In the genomic region with DNA sequence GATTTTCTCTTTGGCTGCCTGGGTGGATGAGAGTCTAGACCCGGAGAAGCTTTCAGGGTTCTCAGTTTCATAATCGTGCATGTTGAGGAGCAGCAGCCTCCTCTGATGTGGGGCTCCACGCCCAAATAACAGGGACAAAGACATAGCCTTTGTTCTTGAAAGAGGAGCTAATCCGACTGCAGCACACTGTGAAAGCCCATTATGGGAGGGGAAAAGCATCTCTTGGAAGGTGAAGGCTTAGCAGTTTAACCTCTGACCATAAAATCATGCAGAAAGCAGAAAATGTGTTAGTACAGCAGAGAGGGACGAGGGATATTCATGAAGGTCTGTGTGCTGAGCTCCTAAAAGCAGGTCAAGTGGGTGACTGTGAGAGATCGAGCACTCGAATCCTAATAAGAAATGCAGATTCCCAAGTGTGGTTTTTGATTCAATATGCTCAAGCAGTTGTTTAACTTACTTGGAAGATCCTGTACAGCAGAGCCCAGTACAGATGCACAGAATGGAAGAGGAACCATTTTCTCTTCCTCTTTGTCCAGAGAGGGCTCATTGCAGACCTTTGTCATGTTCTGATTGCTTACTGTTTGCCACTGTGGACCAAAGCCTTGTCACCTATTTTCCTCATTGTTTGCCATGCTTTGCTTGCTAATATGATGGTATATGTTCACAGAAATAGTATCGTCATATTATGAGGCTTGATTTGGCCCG, we compare ENCODE assay signal across 13 mouse cellular contexts. TPM values are rescaled to one million over a fixed set of nuclear protein-coding genes. Genes with fewer than 3 reads are reported as not detected.
DNase-seq lines count a peak whose midpoint lies in the region; ATAC-seq and TF ChIP-seq lines count a peak whose summit lies in the region.
"Had no signal": no experiment of that assay in that cellular context is flagged by ENCODE, and none has a peak within 500 bp of the region (broad histone marks: within the 10 kb centered on the region; RNA-seq: fewer than 3 reads in every experiment).

No protein-coding gene starts in this region.

- peaks cover 2% of the 10 kb centered on the region; the same call in 1 of the 2 replicates for H3K4me1 ChIP-seq in cerebellum, adult 2 months (ENCODE audit: control insufficient read depth, insufficient read depth, low read length)
- peaks cover 25% of the 10 kb centered on the region for H3K4me1 ChIP-seq in forebrain, embryonic 12.5 days
- peaks cover 7% of the 10 kb centered on the region for H3K4me1 ChIP-seq in neural tube, embryonic 15.5 days
- peaks cover 3% of the 10 kb centered on the region; the same call in 1 of the 2 replicates for H3K4me1 ChIP-seq in heart, embryonic 12.5 days (replicated peaks)
- H3K4me1 ChIP-seq in stomach, postnatal 0 days (replicated peaks; ENCODE audit: control insufficient read depth, insufficient read depth) = no peaks in the 10 kb centered on the region; the same call in 1 of the 2 replicates

- no peak for TF ChIP-seq POLR2A in cerebellum, adult 2 months (IDR thresholded peaks at IDR 0.05; ENCODE audit: borderline replicate concordance, insufficient read depth, low read length)

- TF ChIP-seq EP300 in stomach, postnatal 0 days (optimal IDR thresholded peaks at IDR 0.05) = no peak

- WGBS in cerebellum, adult 2 months = 49% methylated on average over 9 of the region's 9 CpGs
- 13% methylated on average over 9 of the region's 9 CpGs for WGBS in forebrain, embryonic 12.5 days
- WGBS in neural tube, embryonic 15.5 days = 26% methylated on average over 9 of the region's 9 CpGs
- 69% methylated on average over 9 of the region's 9 CpGs for WGBS in heart, embryonic 12.5 days
- WGBS in stomach, postnatal 0 days = 53% methylated on average over 9 of the region's 9 CpGs

- H3K36me3 ChIP-seq in forebrain, embryonic 12.5 days (replicated peaks) = no peaks in the 10 kb centered on the region
- no peaks in the 10 kb centered on the region for H3K36me3 ChIP-seq in neural tube, embryonic 15.5 days
- no peaks in the 10 kb centered on the region for H3K36me3 ChIP-seq in heart, embryonic 12.5 days
- no peaks in the 10 kb centered on the region for H3K36me3 ChIP-seq in stomach, postnatal 0 days (ENCODE audit: control insufficient read depth, insufficient read depth, low read length)
- H3K36me3 ChIP-seq: embryonic facial prominence, embryonic 13.5 days had no signal

- H3K27ac ChIP-seq in cerebellum, adult 2 months (ENCODE audit: insufficient read depth, low read length) = no peak overlapping the region
- peak overlapping the region; percentile 80 for H3K27ac ChIP-seq in forebrain, embryonic 12.5 days
- H3K27ac ChIP-seq in neural tube, embryonic 15.5 days (replicated peaks) = peak overlapping the region; percentile 63; the same call in 1 of the 2 replicates
- H3K27ac ChIP-seq in heart, embryonic 12.5 days (ENCODE audit: poor library complexity, severe bottlenecking) = no peak overlapping the region
- H3K27ac ChIP-seq in stomach, postnatal 0 days (replicated peaks) = no peak overlapping the region
- H3K27ac ChIP-seq: embryonic facial prominence, embryonic 13.5 days had no signal

- DNase-seq in cerebellum, postnatal 14 days = peak; percentile 10 to 12
- no peak for DNase-seq in cerebellum, adult 2 months
- no peak for DNase-seq in stomach, postnatal 0 days (ENCODE audit: low spot score)
- no peak for DNase-seq in layer of hippocampus, postnatal 36 days
- DNase-seq: gastrocnemius, postnatal 10 days; heart, postnatal 4 days; kidney, postnatal 4 days; lung, postnatal 36 days had no signal

- H3K4me3 ChIP-seq in cerebellum, adult 2 months (replicated peaks; ENCODE audit: insufficient read depth, low read depth, low read length) = no peak overlapping the region
- no peak overlapping the region for H3K4me3 ChIP-seq in forebrain, embryonic 12.5 days (replicated peaks)
- no peak overlapping the region for H3K4me3 ChIP-seq in neural tube, embryonic 15.5 days (replicated peaks)
- H3K4me3 ChIP-seq in heart, embryonic 12.5 days = no peak overlapping the region
- H3K4me3 ChIP-seq in stomach, postnatal 0 days (ENCODE audit: low read depth, low read length) = no peak overlapping the region
- H3K4me3 ChIP-seq: embryonic facial prominence, embryonic 13.5 days had no signal

- no peaks in the 10 kb centered on the region for H3K9me3 ChIP-seq in forebrain, embryonic 12.5 days
- no peaks in the 10 kb centered on the region for H3K9me3 ChIP-seq in neural tube, embryonic 15.5 days (replicated peaks)
- no peaks in the 10 kb centered on the region for H3K9me3 ChIP-seq in heart, embryonic 12.5 days (replicated peaks)
- H3K9me3 ChIP-seq in stomach, postnatal 0 days (ENCODE audit: control insufficient read depth, low read length) = no peaks in the 10 kb centered on the region
- H3K9me3 ChIP-seq: embryonic facial prominence, embryonic 13.5 days had no signal

- H3K9ac ChIP-seq in forebrain, embryonic 12.5 days = 0 out of 2 replicates have a peak overlapping the region, but pooled peaks have one; percentile 25
- H3K9ac ChIP-seq in neural tube, embryonic 15.5 days (replicated peaks) = no peak overlapping the region
- no peak overlapping the region for H3K9ac ChIP-seq in heart, embryonic 12.5 days
- H3K9ac ChIP-seq in stomach, postnatal 0 days (ENCODE audit: low read length) = no peak overlapping the region
- H3K9ac ChIP-seq: embryonic facial prominence, embryonic 13.5 days had no signal

- no peak for TF ChIP-seq CTCF in cerebellum, adult 2 months (IDR thresholded peaks at IDR 0.05; ENCODE audit: borderline replicate concordance, insufficient read depth, low read depth, low read length)
- no peak for TF ChIP-seq CTCF in stomach, postnatal 0 days (IDR thresholded peaks at IDR 0.05; ENCODE audit: low read depth)

- H3K4me2 ChIP-seq in forebrain, embryonic 12.5 days = peak overlapping the region; percentile 36
- peak overlapping the region; percentile 22 for H3K4me2 ChIP-seq in neural tube, embryonic 15.5 days
- H3K4me2 ChIP-seq in heart, embryonic 12.5 days = no peak overlapping the region
- no peak overlapping the region for H3K4me2 ChIP-seq in stomach, postnatal 0 days (replicated peaks; ENCODE audit: low read depth)
- H3K4me2 ChIP-seq: embryonic facial prominence, embryonic 13.5 days had no signal

- peak; percentile 75 for ATAC-seq in forebrain, embryonic 12.5 days (ENCODE audit: low FRiP score)
- ATAC-seq in megakaryocyte, adult 5-6 weeks (ENCODE audit: poor library complexity, severe bottlenecking) = peak; percentile 88
- ATAC-seq in neural tube, embryonic 15.5 days (ENCODE audit: low FRiP score) = peak; percentile 54; the same call in 1 of the 2 replicates
- ATAC-seq in heart, embryonic 12.5 days (ENCODE audit: insufficient number of reproducible peaks, low FRiP score) = no peak
- no peak for ATAC-seq in stomach, postnatal 0 days (ENCODE audit: low FRiP score, low TSS enrichment)

- no peaks in the 10 kb centered on the region for H3K27me3 ChIP-seq in cerebellum, adult 2 months (ENCODE audit: control insufficient read depth, insufficient read depth, low read length)
- H3K27me3 ChIP-seq in forebrain, embryonic 12.5 days = no peaks in the 10 kb centered on the region
- H3K27me3 ChIP-seq in neural tube, embryonic 15.5 days (replicated peaks) = no peaks in the 10 kb centered on the region
- H3K27me3 ChIP-seq in heart, embryonic 12.5 days (replicated peaks) = no peaks in the 10 kb centered on the region
- no peaks in the 10 kb centered on the region for H3K27me3 ChIP-seq in stomach, postnatal 0 days (ENCODE audit: control insufficient read depth, insufficient read depth, low read length)
- H3K27me3 ChIP-seq: embryonic facial prominence, embryonic 13.5 days had no signal

RNA-seq across cellular contexts. Expression of a gene that starts 37.6 kb away (rescaled TPM):
- polyA plus RNA-seq in cerebellum, adult 2 months (2012; rRNA removed) = 6.2 and 8.0 TPM in 2 replicates
- polyA plus RNA-seq in forebrain, embryonic 12.5 days (2016; fragmentation: Nextera tagmentation; extraction: Ambion mirVana) = 12.9 and 14.5 TPM in 2 replicates
- total RNA-seq in megakaryocyte, adult 5-6 weeks (2015) = 26.2 and 28.1 TPM in 2 replicates
- 21.0 and 26.8 TPM in 2 replicates for total RNA-seq in megakaryocyte, adult 5-6 weeks (2017)
- 9.1 and 9.7 TPM in 2 replicates for polyA plus RNA-seq in neural tube, embryonic 15.5 days (2015; fragmentation: Nextera tagmentation; extraction: Ambion mirVana)
- polyA plus RNA-seq in heart, embryonic 12.5 days (2016; fragmentation: Nextera tagmentation; extraction: Ambion mirVana) = 13.0 and 13.9 TPM in 2 replicates
- polyA plus RNA-seq in stomach, postnatal 0 days (2015; fragmentation: Nextera tagmentation; extraction: Ambion mirVana) = 10.4 and 10.7 TPM in 2 replicates
- 10 to 100 TPM; 50.2 to 51.4 TPM for total RNA-seq in layer of hippocampus, postnatal 36 days (2021)

Comparison
In these comparisons a context has a peak if more than half of its experiments do, and no peak if none do; other contexts are left out.
1. DNase-seq: peak in cerebellum, postnatal 14 days (2 of 2); none in cerebellum, adult 2 months (0 of 2), stomach, postnatal 0 days (single experiment) and layer of hippocampus, postnatal 36 days (0 of 2).
2. H3K27ac ChIP-seq: peak in forebrain, embryonic 12.5 days (single experiment) and neural tube, embryonic 15.5 days (single experiment); none in cerebellum, adult 2 months (single experiment), heart, embryonic 12.5 days (single experiment) and stomach, postnatal 0 days (single experiment).
3. ATAC-seq: peak in forebrain, embryonic 12.5 days (single experiment), megakaryocyte, adult 5-6 weeks (single experiment) and neural tube, embryonic 15.5 days (single experiment); none in heart, embryonic 12.5 days (single experiment) and stomach, postnatal 0 days (single experiment).
4. H3K4me2 ChIP-seq: peak in forebrain, embryonic 12.5 days (single experiment) and neural tube, embryonic 15.5 days (single experiment); none in heart, embryonic 12.5 days (single experiment) and stomach, postnatal 0 days (single experiment).